8 mouse cellular contexts compared by ENCODE assay signal in genomic region chr9:4376640-4377120, GRCm38 (mm10). TPM values are rescaled to one million over a fixed set of nuclear protein-coding genes. Genes with fewer than 3 reads are reported as not detected.
DNase-seq lines count a peak whose midpoint lies in the region; ATAC-seq and TF ChIP-seq lines count a peak whose summit lies in the region.

No protein-coding gene starts in this region.

- no peaks in the 10 kb centered on the region for H3K27me3 ChIP-seq in thymus, adult 2 months (ENCODE audit: control insufficient read depth, insufficient read depth, low read length)
- H3K27me3 ChIP-seq in limb, embryonic 12.5 days, result no peaks in the 10 kb centered on the region

- WGBS in thymus, adult 2 months, result under 1% methylated on average over 15 of the region's 15 CpGs
- 0% methylated on average over 15 of the region's 15 CpGs for WGBS in limb, embryonic 12.5 days

- TF ChIP-seq CTCF in thymus, adult 2 months (IDR thresholded peaks at IDR 0.05; ENCODE audit: borderline replicate concordance, control insufficient read depth, extremely low read depth, insufficient read depth, low read length, poor library complexity), result no peak

- H3K4me3 ChIP-seq in thymus, adult 2 months (ENCODE audit: control insufficient read depth, insufficient read depth, low read length), result peak overlapping the region; percentile 69
- H3K4me3 ChIP-seq in limb, embryonic 12.5 days (replicated peaks), result peak overlapping the region; percentile 62

- ATAC-seq in limb, embryonic 12.5 days (ENCODE audit: insufficient number of reproducible peaks, insufficient read depth, low FRiP score, low TSS enrichment, low read depth), result no peak; the same call in none of the 2 replicates
- ATAC-seq in monocyte, adult 5-6 weeks (replicated peaks; ENCODE audit: insufficient number of reproducible peaks, low FRiP score, low TSS enrichment, poor library complexity, severe bottlenecking), result 0 out of 2 replicates have a peak, but pooled peaks have one; percentile 1

- H3K4me1 ChIP-seq in thymus, adult 2 months (replicated peaks; ENCODE audit: control insufficient read depth, insufficient read depth, low read length), result peaks cover 6% of the 10 kb centered on the region
- H3K4me1 ChIP-seq in limb, embryonic 12.5 days (replicated peaks), result no peaks in the 10 kb centered on the region; the same call in 1 of the 2 replicates

- peak overlapping the region; percentile 59 for H3K9ac ChIP-seq in limb, embryonic 12.5 days (replicated peaks)

- TF ChIP-seq POLR2A in thymus, adult 2 months (IDR thresholded peaks at IDR 0.05; ENCODE audit: control insufficient read depth, extremely low read depth, insufficient read depth, low read length, poor library complexity), result no peak

- H3K27ac ChIP-seq in thymus, adult 2 months (ENCODE audit: control insufficient read depth, insufficient read depth, low read length), result no peak overlapping the region
- H3K27ac ChIP-seq in limb, embryonic 12.5 days, result peak overlapping the region; percentile 46

- no peaks in the 10 kb centered on the region for H3K9me3 ChIP-seq in limb, embryonic 12.5 days

- DNase-seq in embryo, embryonic 10 days (ENCODE audit: low spot score), result peak; percentile 11
- DNase-seq in embryo, embryonic 10.5 days (ENCODE audit: low spot score), result no peak
- DNase-seq in thymus, adult 2 months, result no peak
- no peak for DNase-seq in thymus, postnatal 36 days
- DNase-seq in frontal cortex, postnatal 14 days (ENCODE audit: low spot score in 2 of 2), result no peak
- no peak for DNase-seq in spleen, adult 18-20 months

- H3K36me3 ChIP-seq in thymus, adult 2 months (ENCODE audit: control insufficient read depth, insufficient read depth, low read length), result no peaks in the 10 kb centered on the region
- H3K36me3 ChIP-seq in limb, embryonic 12.5 days, result peaks cover 9% of the 10 kb centered on the region; the same call in 1 of the 2 replicates

- H3K4me2 ChIP-seq in limb, embryonic 12.5 days, result peak overlapping the region; percentile 59

RNA-seq across cellular contexts. Expression of gene Msantd4, which starts 0.3 kb away (rescaled TPM):
- 2.7 and 3.6 TPM in 2 replicates for polyA plus RNA-seq in thymus, adult 2 months (2012; rRNA removed)
- 58.9 and 59.0 TPM in 2 replicates for polyA plus RNA-seq in limb, embryonic 12.5 days (2016; fragmentation: Nextera tagmentation; extraction: Ambion mirVana)
- total RNA-seq in monocyte, adult 5-6 weeks (2017), result 25.2 to 32.4 TPM (median 28.6 TPM) in 3 replicates

Comparison
In these comparisons a context has a peak if more than half of its experiments do, and no peak if none do; other contexts are left out.
1. RNA of gene Msantd4, which starts 0.3 kb away (polyA plus RNA-seq): 58.9 to 59.0 TPM in limb, embryonic 12.5 days; 2.7 to 3.6 TPM in thymus, adult 2 months; every median in the first group is over 10 times any median in the second.